Mouse (Mus musculus): ENCODE data around the gene Has3.

GRCm38 (mm10) chr8:106927247-106927646 lies 57.2 kb downstream of the Has3 start:
- no peak for TF ChIP-seq POLR2A (IDR thresholded peaks at IDR 0.05; ENCODE audit: control insufficient read depth, low read depth, low read length)
- no peak for TF ChIP-seq CTCF (IDR thresholded peaks at IDR 0.05; ENCODE audit: control insufficient read depth, insufficient read depth, insufficient replicate concordance, low read depth, low read length)
